Mouse (Mus musculus): ENCODE results near the gene Vmn2r11.
"Not testable (repeated sequence)": the region's sequence is repeated elsewhere in the genome, so short reads cannot be mapped to it uniquely, and the experiment has no call there.

- not testable (repeated sequence) for TF ChIP-seq POLR2A (IDR thresholded peaks at IDR 0.05; ENCODE audit: low read depth, low read length); CTCF (IDR thresholded peaks at IDR 0.05; ENCODE audit: borderline replicate concordance, insufficient read depth, low read length)
Observed at GRCm38 (mm10) chr5:109097850-109098249, 38.5 kb upstream of the Vmn2r11 start, which contains the start of gene Vmn2r12.
